Mouse (Mus musculus): ENCODE results near the gene Gm26938. TPM values are rescaled to one million over a fixed set of nuclear protein-coding genes. Genes with fewer than 3 reads are reported as not detected.

Gene Gm26938
- polyA plus RNA-seq, 1 experiment from 2014 or later = not detected

GRCm38 (mm10) chr5:139791227-139792158, 34.7 kb downstream of the Gm26938 start, which contains the start of gene Mafk:
Gene Mafk, plus strand, starts transcription at chr5:139791513.
- Histone ChIP-seq H3K36me3 (no peaks in the 10 kb centered on the region), H3K27me3 (no peaks in the 10 kb centered on the region), H3K9me3 (no peaks in the 10 kb centered on the region), H3K4me1 (peaks cover 52% of the 10 kb centered on the region), H3K27ac (peak within 1 kb of the TSS; percentile 75), H3K4me2 (peak within 1 kb of the TSS; percentile 96), H3K4me3 (peak within 1 kb of the TSS; percentile 92), H3K9ac (peak within 1 kb of the TSS; percentile 73)
- ATAC-seq (ENCODE audit: borderline replicate concordance, extremely low read depth, low FRiP score, low TSS enrichment) = peak; percentile 88
- under 1% methylated on average over 92 of the region's 92 CpGs for WGBS

- peaks cover 32% of the 10 kb centered on the region for H3K4me1 ChIP-seq
- 52% methylated on average over 4 of the region's 4 CpGs for WGBS
- ATAC-seq (ENCODE audit: borderline replicate concordance, extremely low read depth, low FRiP score, low TSS enrichment) = no peak
- no peak overlapping the region for H3K27ac ChIP-seq
- no peak overlapping the region for H3K9ac ChIP-seq
- H3K27me3 ChIP-seq = no peaks in the 10 kb centered on the region
- no peak overlapping the region for H3K4me2 ChIP-seq
- H3K36me3 ChIP-seq = no peaks in the 10 kb centered on the region
- H3K9me3 ChIP-seq = no peaks in the 10 kb centered on the region
- no peak overlapping the region for H3K4me3 ChIP-seq
These were observed 36.7 kb downstream of the Gm26938 start for GRCm38 (mm10) chr5:139789466-139789865.

- no peak for ATAC-seq (ENCODE audit: borderline replicate concordance, extremely low read depth, low FRiP score, low TSS enrichment)
- H3K9me3 ChIP-seq = no peaks in the 10 kb centered on the region
- no peaks in the 10 kb centered on the region for H3K27me3 ChIP-seq
- H3K27ac ChIP-seq = no peak overlapping the region
- no peaks in the 10 kb centered on the region for H3K36me3 ChIP-seq
- no peak overlapping the region for H3K9ac ChIP-seq
- H3K4me1 ChIP-seq = no peaks in the 10 kb centered on the region
- H3K4me2 ChIP-seq = no peak overlapping the region
- no peak overlapping the region for H3K4me3 ChIP-seq
- 71% methylated on average over 8 of the region's 8 CpGs for WGBS
These were observed 44.8 kb downstream of the Gm26938 start for GRCm38 (mm10) chr5:139781406-139781805.

GRCm38 (mm10) chr5:139776966-139777365, 49.2 kb downstream of the Gm26938 start:
- H3K4me3 ChIP-seq = no peak overlapping the region
- no peak overlapping the region for H3K27ac ChIP-seq
- ATAC-seq (ENCODE audit: borderline replicate concordance, extremely low read depth, low FRiP score, low TSS enrichment) = no peak
- no peak overlapping the region for H3K4me2 ChIP-seq
- H3K4me1 ChIP-seq = peaks cover 9% of the 10 kb centered on the region
- peaks cover 11% of the 10 kb centered on the region for H3K36me3 ChIP-seq
- no peak overlapping the region for H3K9ac ChIP-seq
- no peaks in the 10 kb centered on the region for H3K9me3 ChIP-seq
- 72% methylated on average over 5 of the region's 5 CpGs for WGBS
- no peaks in the 10 kb centered on the region for H3K27me3 ChIP-seq

GRCm38 (mm10) chr5:139775216-139775926, 50.8 kb downstream of the Gm26938 start, which contains the start of gene Ints1:
Gene Ints1, minus strand, starts transcription at chr5:139775674.
- H3K27me3 ChIP-seq = no peaks in the 10 kb centered on the region
- peak within 1 kb of the TSS; percentile 67 for H3K9ac ChIP-seq
- peak; percentile 90 for ATAC-seq (ENCODE audit: borderline replicate concordance, extremely low read depth, low FRiP score, low TSS enrichment)
- H3K9me3 ChIP-seq = no peaks in the 10 kb centered on the region
- H3K4me3 ChIP-seq = peak within 1 kb of the TSS; percentile 68
- WGBS = under 1% methylated on average over 55 of the region's 55 CpGs
- H3K27ac ChIP-seq = no peak within 1 kb of the TSS
- H3K4me1 ChIP-seq = peaks cover 9% of the 10 kb centered on the region
- H3K36me3 ChIP-seq = peaks cover 27% of the 10 kb centered on the region
- H3K4me2 ChIP-seq = peak within 1 kb of the TSS; percentile 88

- no peaks in the 10 kb centered on the region for H3K27me3 ChIP-seq
- WGBS = 86% methylated on average over 8 of the region's 8 CpGs
- H3K4me2 ChIP-seq = no peak overlapping the region
- H3K4me3 ChIP-seq = no peak overlapping the region
- no peak for ATAC-seq (ENCODE audit: borderline replicate concordance, extremely low read depth, low FRiP score, low TSS enrichment)
- H3K36me3 ChIP-seq = peaks cover 89% of the 10 kb centered on the region
- no peak overlapping the region for H3K27ac ChIP-seq
- no peaks in the 10 kb centered on the region for H3K4me1 ChIP-seq
- no peak overlapping the region for H3K9ac ChIP-seq
- H3K9me3 ChIP-seq = no peaks in the 10 kb centered on the region
These were observed 58.0 kb downstream of the Gm26938 start for GRCm38 (mm10) chr5:139768216-139768615.

- Histone ChIP-seq H3K4me1 (no peaks in the 10 kb centered on the region), H3K4me3 (no peak overlapping the region), H3K9me3 (no peaks in the 10 kb centered on the region), H3K36me3 (peaks cover 90% of the 10 kb centered on the region), H3K9ac (no peak overlapping the region), H3K27ac (no peak overlapping the region), H3K27me3 (no peaks in the 10 kb centered on the region), H3K4me2 (no peak overlapping the region)
- WGBS = 70% methylated on average over 11 of the region's 11 CpGs
- ATAC-seq (ENCODE audit: borderline replicate concordance, extremely low read depth, low FRiP score, low TSS enrichment) = no peak
These were observed 61.9 kb downstream of the Gm26938 start for GRCm38 (mm10) chr5:139764296-139764695.

GRCm38 (mm10) chr5:139758096-139758495, 68.1 kb downstream of the Gm26938 start:
- Histone ChIP-seq H3K4me3 (no peak overlapping the region), H3K4me1 (no peaks in the 10 kb centered on the region), H3K9ac (no peak overlapping the region), H3K9me3 (no peaks in the 10 kb centered on the region), H3K27ac (no peak overlapping the region), H3K27me3 (no peaks in the 10 kb centered on the region), H3K4me2 (no peak overlapping the region), H3K36me3 (peaks cover 83% of the 10 kb centered on the region)
- no peak for ATAC-seq (ENCODE audit: borderline replicate concordance, extremely low read depth, low FRiP score, low TSS enrichment)
- 85% methylated on average over 16 of the region's 16 CpGs for WGBS

Small RNAs within 50 kb of the gene (microRNA-seq; reads per million reads assigned to microRNA genes)
- not detected for gene Mir7037

Other genes with a start within 250 kb of the Gm26938 start
- 3.4 and 3.5 TPM in 2 replicates for gene Micall2, start 90.1 kb downstream of the Gm26938 start, polyA plus RNA-seq (2015; fragmentation: Nextera tagmentation; extraction: Ambion mirVana)
- gene Ints1, start 50.7 kb downstream of the Gm26938 start, polyA plus RNA-seq (2015; fragmentation: Nextera tagmentation; extraction: Ambion mirVana) = 22.8 and 24.7 TPM in 2 replicates
- gene Mafk, start 34.9 kb downstream of the Gm26938 start, polyA plus RNA-seq (2015; fragmentation: Nextera tagmentation; extraction: Ambion mirVana) = 14.1 and 15.3 TPM in 2 replicates
- 12.5 and 13.2 TPM in 2 replicates for gene Tmem184a, start 6.5 kb downstream of the Gm26938 start, polyA plus RNA-seq (2015; fragmentation: Nextera tagmentation; extraction: Ambion mirVana)
- gene Psmg3, start 478 bp upstream of the Gm26938 start, polyA plus RNA-seq (2015; fragmentation: Nextera tagmentation; extraction: Ambion mirVana) = 73.9 and 76.8 TPM in 2 replicates
- gene Elfn1, start 81.5 kb upstream of the Gm26938 start, polyA plus RNA-seq (2015; fragmentation: Nextera tagmentation; extraction: Ambion mirVana) = 0.11 and 0.47 TPM in 2 replicates